Mouse (Mus musculus) forebrain, embryonic 13.5 days (tissue): ENCODE measurements around the gene Pde6c. TPM values are rescaled to one million over a fixed set of nuclear protein-coding genes. Genes with fewer than 3 reads are reported as not detected.
A peak's percentile ranks its signal among the peaks of the same experiment; 100 is the strongest.

ENCODE experiments used
- ATAC-seq: fragments of 200-750 bp; cut with Nextera tagmentation; 2 replicates; pipeline ENCODE4 v1.8.0; 2017
- H3K27ac ChIP-seq: fragments of 300-500 bp; sonication (generic); 2 replicates; pipeline ENCODE4 v1.5.1; 2015; ENCODE audit warnings: inconsistent platforms, mild to moderate bottlenecking, moderate library complexity
- H3K27me3 ChIP-seq: fragments of 300-500 bp; sonication (generic); 2 replicates; pipeline ENCODE4 v1.6.1; 2015; ENCODE audit warnings: mild to moderate bottlenecking, inconsistent platforms
- H3K36me3 ChIP-seq: fragments of 300-500 bp; sonication (generic); 2 replicates; pipeline ENCODE4 v1.6.1; 2015; ENCODE audit warnings: mild to moderate bottlenecking, inconsistent platforms; ENCODE audit not compliant: poor library complexity, severe bottlenecking
- H3K4me1 ChIP-seq: fragments of 300-500 bp; sonication (generic); 2 replicates; pipeline ENCODE4 v1.6.1; 2015; ENCODE audit warnings: inconsistent platforms
- H3K4me2 ChIP-seq: fragments of 300-500 bp; sonication (generic); 2 replicates; pipeline ENCODE4 v1.6.1; 2015; ENCODE audit warnings: inconsistent platforms, mild to moderate bottlenecking, moderate library complexity
- H3K4me3 ChIP-seq: fragments of 300-500 bp; sonication (generic); 2 replicates; pipeline ENCODE4 v1.5.1; 2015; ENCODE audit warnings: mild to moderate bottlenecking, inconsistent platforms
- H3K9ac ChIP-seq: fragments of 300-500 bp; sonication (generic); 2 replicates; pipeline ENCODE4 v1.6.1; 2015; ENCODE audit warnings: mild to moderate bottlenecking, inconsistent platforms
- H3K9me3 ChIP-seq: fragments of 300-500 bp; sonication (generic); replicated peaks from 2 replicates; pipeline ENCODE4 v1.6.1; 2016; ENCODE audit warnings: inconsistent platforms
- WGBS: fragments of 180-500 bp; shearing (Covaris S2); methylation state at CpG from one replicate; pipeline ENCODE4 v1.1.7; 2015; 5-methylcytosine and 5-hydroxymethylcytosine counted together
- polyA plus RNA-seq: library from polyadenylated mRNA; unstranded; fragments of >200 nt; fragmentation: Nextera tagmentation; extraction: Ambion mirVana; gene quantifications from 2 replicates; pipeline ENCODE4 v1.2.1, GENCODE M21; 2015

Pde6c gene
- polyA plus RNA-seq, 1 experiment from 2014 or later, result not detected

GRCm38 (mm10) chr19:38223905-38224684 lies 91.5 kb downstream of the Pde6c start, which contains the start of gene Fra10ac1:
Gene Fra10ac1, minus strand, starts transcription at chr19:38224156.
- peak within 1 kb of the TSS; percentile 65 for H3K4me3 ChIP-seq
- H3K27me3 ChIP-seq, result no peaks in the 10 kb centered on the region
- ATAC-seq, result peak; percentile 98
- H3K9me3 ChIP-seq, result 0 out of 2 replicates have a peak, but pooled peaks cover 4% of the 10 kb centered on the region
- WGBS, result under 1% methylated on average over 49 of the region's 49 CpGs
- 0 out of 2 replicates have a peak, but pooled peaks cover 4% of the 10 kb centered on the region for H3K36me3 ChIP-seq
- H3K9ac ChIP-seq, result peak within 1 kb of the TSS; percentile 75
- H3K4me2 ChIP-seq, result peak within 1 kb of the TSS; percentile 58
- H3K4me1 ChIP-seq, result peaks cover 11% of the 10 kb centered on the region
- peak within 1 kb of the TSS; percentile 95 for H3K27ac ChIP-seq

- no peaks in the 10 kb centered on the region for H3K27me3 ChIP-seq
- peaks cover 11% of the 10 kb centered on the region for H3K4me1 ChIP-seq
- 0 out of 2 replicates have a peak, but pooled peaks cover 1% of the 10 kb centered on the region for H3K36me3 ChIP-seq
- 6% methylated on average over 9 of the region's 9 CpGs for WGBS
- peak overlapping the region; percentile 95 for H3K27ac ChIP-seq
- peak overlapping the region; percentile 58 for H3K4me2 ChIP-seq
- peak overlapping the region; percentile 75 for H3K9ac ChIP-seq
- peaks cover 4% of the 10 kb centered on the region; the same call in 1 of the 2 replicates for H3K9me3 ChIP-seq
- H3K4me3 ChIP-seq, result peak overlapping the region; percentile 65
- ATAC-seq, result peak; percentile 62
These were observed 92.1 kb downstream of the Pde6c start for GRCm38 (mm10) chr19:38224685-38225060.

GRCm38 (mm10) chr19:38228699-38229098 lies 96.1 kb downstream of the Pde6c start:
- ATAC-seq, result no peak
- Histone ChIP-seq H3K27me3 (no peaks in the 10 kb centered on the region), H3K9me3 (peaks cover 4% of the 10 kb centered on the region; the same call in 1 of the 2 replicates), H3K4me2 (no peak overlapping the region), H3K27ac (no peak overlapping the region), H3K4me1 (peaks cover 3% of the 10 kb centered on the region; the same call in 1 of the 2 replicates), H3K36me3 (no peaks in the 10 kb centered on the region), H3K9ac (no peak overlapping the region), H3K4me3 (no peak overlapping the region)
- 50% methylated on average over 2 of the region's 2 CpGs for WGBS

- Histone ChIP-seq H3K4me3 (no peak overlapping the region), H3K27ac (no peak overlapping the region), H3K4me1 (no peaks in the 10 kb centered on the region), H3K9me3 (peaks cover 4% of the 10 kb centered on the region; the same call in 1 of the 2 replicates), H3K27me3 (no peaks in the 10 kb centered on the region), H3K9ac (no peak overlapping the region), H3K4me2 (no peak overlapping the region), H3K36me3 (no peaks in the 10 kb centered on the region)
- 60% methylated on average over 8 of the region's 8 CpGs for WGBS
- ATAC-seq, result no peak
These were observed 99.5 kb downstream of the Pde6c start for GRCm38 (mm10) chr19:38232087-38232486.

- H3K9me3 ChIP-seq, result peaks cover 4% of the 10 kb centered on the region; the same call in 1 of the 2 replicates
- 6% methylated on average over 4 of the region's 4 CpGs for WGBS
- no peaks in the 10 kb centered on the region for H3K27me3 ChIP-seq
- H3K4me2 ChIP-seq, result no peak overlapping the region
- no peaks in the 10 kb centered on the region for H3K4me1 ChIP-seq
- no peaks in the 10 kb centered on the region for H3K36me3 ChIP-seq
- no peak overlapping the region for H3K27ac ChIP-seq
- H3K9ac ChIP-seq, result no peak overlapping the region
- H3K4me3 ChIP-seq, result no peak overlapping the region
- no peak for ATAC-seq
These were observed 99.9 kb downstream of the Pde6c start for GRCm38 (mm10) chr19:38232516-38232915.

Other genes with a start within 250 kb of the Pde6c start
- gene Myof, start 89.2 kb upstream of the Pde6c start, polyA plus RNA-seq, result 0.63 and 1.0 TPM in 2 replicates
- gene Cep55, start 77.8 kb upstream of the Pde6c start, polyA plus RNA-seq, result 34.0 and 37.9 TPM in 2 replicates
- not detected in 2 replicates for gene Ffar4, start 35.7 kb upstream of the Pde6c start, polyA plus RNA-seq
- gene Rbp4, start 7.5 kb upstream of the Pde6c start, polyA plus RNA-seq, result 0.65 and 6.0 TPM in 2 replicates
- 50.4 and 52.4 TPM in 2 replicates for gene Fra10ac1, start 91.4 kb downstream of the Pde6c start, polyA plus RNA-seq
- 5.9 TPM in 2 replicates for gene Lgi1, start 131.8 kb downstream of the Pde6c start, polyA plus RNA-seq